ENCODE assay signal across 11 mouse cellular contexts in the genomic region with DNA sequence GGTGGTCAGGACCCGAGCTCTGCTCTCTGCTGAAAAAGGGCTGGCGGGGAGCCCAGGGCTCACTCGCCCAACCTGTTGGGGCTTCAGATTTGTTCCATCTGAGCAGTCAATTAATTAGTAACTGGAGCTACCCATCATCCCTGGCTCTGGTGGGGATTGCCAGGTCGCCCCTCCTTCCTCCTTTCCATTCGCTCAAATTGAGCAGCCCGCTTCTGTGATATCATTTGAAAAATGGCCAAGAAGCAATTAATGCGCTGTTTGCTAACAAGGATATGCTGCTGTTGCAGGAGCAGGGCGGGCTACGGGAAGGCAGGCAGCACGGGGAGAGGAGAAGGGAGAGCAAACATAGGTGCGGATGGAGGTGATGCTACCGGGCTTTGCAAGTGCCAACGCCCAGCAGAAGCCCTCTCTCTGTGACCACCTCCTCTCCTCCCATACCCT.
A peak's percentile ranks its signal among the peaks of the same experiment; 100 is the strongest.
DNase-seq lines count a peak whose midpoint lies in the region; ATAC-seq and TF ChIP-seq lines count a peak whose summit lies in the region.
"Had no signal": no experiment of that assay in that cellular context is flagged by ENCODE, and none has a peak within 500 bp of the region (broad histone marks: within the 10 kb centered on the region; RNA-seq: fewer than 3 reads in every experiment).

No protein-coding gene starts in this region.

- WGBS in lung, postnatal 0 days = 39% methylated on average over 13 of the region's 13 CpGs
- 67% methylated on average over 13 of the region's 13 CpGs for WGBS in heart, adult 2 months

- no peaks in the 10 kb centered on the region for H3K9me3 ChIP-seq in lung, postnatal 0 days (ENCODE audit: low read length)
- H3K9me3 ChIP-seq: embryonic facial prominence, embryonic 13.5 days had no signal

- no peak overlapping the region for H3K27ac ChIP-seq in lung, postnatal 0 days (ENCODE audit: low read length)
- H3K27ac ChIP-seq in heart, adult 2 months = no peak overlapping the region
- H3K27ac ChIP-seq: embryonic facial prominence, embryonic 13.5 days had no signal

- ATAC-seq in lung, postnatal 0 days = no peak
- ATAC-seq: inflammation-experienced regulatory T-cells, adult 6 months had no signal

- H3K27me3 ChIP-seq in lung, postnatal 0 days (replicated peaks; ENCODE audit: insufficient read depth, low read length) = no peaks in the 10 kb centered on the region
- H3K27me3 ChIP-seq in heart, adult 2 months (ENCODE audit: control insufficient read depth, insufficient read depth, low read length) = no peaks in the 10 kb centered on the region

- intact Hi-C loops in heart, adult 2 months (cut with DNase I) = no loop called here

- H3K79me2 ChIP-seq in heart, adult 2 months (replicated peaks; ENCODE audit: control insufficient read depth, insufficient read depth, low read length) = no peaks in the 10 kb centered on the region

- H3K36me3 ChIP-seq in lung, postnatal 0 days (ENCODE audit: insufficient read depth, low read length) = no peaks in the 10 kb centered on the region
- no peaks in the 10 kb centered on the region for H3K36me3 ChIP-seq in heart, adult 2 months (ENCODE audit: control insufficient read depth, insufficient read depth, low read length)
- H3K36me3 ChIP-seq: embryonic facial prominence, embryonic 13.5 days had no signal

- no peak overlapping the region for H3K4me2 ChIP-seq in lung, postnatal 0 days (replicated peaks; ENCODE audit: low read depth, low read length)
- H3K4me2 ChIP-seq: embryonic facial prominence, embryonic 13.5 days; liver, embryonic 11.5 days had no signal

- no peak for TF ChIP-seq POLR2A in heart, adult 2 months (IDR thresholded peaks at IDR 0.05; ENCODE audit: insufficient read depth, low read depth, low read length)

- H3K4me3 ChIP-seq in lung, postnatal 0 days (ENCODE audit: low read depth, low read length) = no peak overlapping the region
- H3K4me3 ChIP-seq in heart, adult 2 months = no peak overlapping the region
- H3K4me3 ChIP-seq: embryonic facial prominence, embryonic 13.5 days had no signal

- H3K9ac ChIP-seq in lung, postnatal 0 days (replicated peaks; ENCODE audit: low read depth) = no peak overlapping the region
- no peak overlapping the region for H3K9ac ChIP-seq in heart, adult 2 months (ENCODE audit: low read depth, low read length)
- H3K9ac ChIP-seq: embryonic facial prominence, embryonic 13.5 days had no signal

- no peak for TF ChIP-seq EP300 in lung, postnatal 0 days (IDR thresholded peaks at IDR 0.05)
- no peak for TF ChIP-seq EP300 in heart, adult 2 months (IDR thresholded peaks at IDR 0.05; ENCODE audit: insufficient read depth, low read depth, low read length)

- peak; percentile 10 for DNase-seq in adrenal gland, postnatal 14 days
- DNase-seq in adrenal gland, adult 18-20 months (ENCODE audit: low spot score in 2 of 2) = no peak
- DNase-seq in lung, postnatal 0 days (ENCODE audit: low spot score) = peak; percentile 17
- no peak for DNase-seq in lung, postnatal 25 days (ENCODE audit: low spot score)
- DNase-seq in kidney, adult 9 months = peak; percentile 83
- peak; percentile 36 for DNase-seq in ovary, postnatal 14 days (ENCODE audit: low spot score)
- no peak for DNase-seq in heart, adult 2 months
- DNase-seq in adrenal gland, postnatal 4 days (ENCODE audit: low spot score in 2 of 2) = no peak

- H3K4me1 ChIP-seq in lung, postnatal 0 days (ENCODE audit: insufficient read depth, low read depth, low read length) = no peaks in the 10 kb centered on the region
- H3K4me1 ChIP-seq in heart, adult 2 months (ENCODE audit: control insufficient read depth, insufficient read depth, low read length) = no peaks in the 10 kb centered on the region

- no peak for TF ChIP-seq CTCF in lung, postnatal 0 days (IDR thresholded peaks at IDR 0.05)
- TF ChIP-seq CTCF in heart, adult 2 months (IDR thresholded peaks at IDR 0.05) = no peak

Comparison
In these comparisons a context has a peak if more than half of its experiments do, and no peak if none do; other contexts are left out.
1. DNase-seq: peak in adrenal gland, postnatal 14 days (single experiment), lung, postnatal 0 days (single experiment), kidney, adult 9 months (single experiment) and ovary, postnatal 14 days (single experiment); none in adrenal gland, adult 18-20 months (0 of 2), lung, postnatal 25 days (single experiment), heart, adult 2 months (0 of 2) and adrenal gland, postnatal 4 days (0 of 2).